Mouse (Mus musculus): Measurements from ENCODE around the gene Kantr. TPM values are rescaled to one million over a fixed set of nuclear protein-coding genes. Genes with fewer than 3 reads are reported as not detected.
A peak's percentile ranks its signal among the peaks of the same experiment; 100 is the strongest.

Kantr gene
- 24.3 and 29.5 TPM in 2 replicates for polyA plus RNA-seq (2011; ENCODE audit: insufficient read depth, insufficient read length, low read depth, missing spikeins)

DNA sequence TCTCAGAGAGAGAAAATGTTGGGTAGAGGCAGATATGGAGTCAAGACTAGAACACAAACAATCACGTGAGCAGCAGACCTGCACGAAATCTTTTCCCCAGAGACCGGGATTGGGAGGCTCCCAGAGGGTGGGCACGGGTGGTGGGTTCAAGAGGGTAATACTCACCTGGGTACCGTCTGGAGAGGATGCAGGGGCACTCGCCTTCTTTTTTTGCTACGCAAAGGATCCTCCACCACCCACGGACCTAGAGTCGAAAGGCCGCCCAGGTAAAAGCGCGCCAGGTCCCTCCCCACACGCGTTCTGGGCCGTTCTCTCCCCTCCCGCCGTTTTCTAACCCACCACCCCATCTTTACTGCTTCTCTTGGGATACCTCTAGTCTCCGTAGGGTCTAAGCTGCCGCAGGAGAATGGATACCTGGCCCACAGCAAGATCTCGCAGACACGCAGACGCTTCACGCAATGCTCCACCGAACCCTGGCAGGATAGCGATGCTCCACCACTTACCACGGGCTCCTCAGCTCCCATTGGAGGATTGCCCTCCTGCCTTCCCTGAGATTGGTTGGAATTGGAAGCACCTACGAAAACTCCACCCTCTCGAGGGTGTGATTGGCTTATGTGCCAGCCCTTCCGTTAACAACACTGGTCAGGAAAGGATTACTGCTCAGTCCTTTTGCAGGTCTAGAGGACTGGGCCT, at the start of gene Kantr:
Gene Kantr (minus strand): TSS at position 500 of the 693 bp plus-strand sequence.
- no peaks in the 10 kb centered on the region for H3K9me3 ChIP-seq (replicated peaks; ENCODE audit: control insufficient read depth, insufficient read depth, low read length, poor library complexity, severe bottlenecking)
- H3K27ac ChIP-seq (ENCODE audit: insufficient read depth, low read length): peak within 1 kb of the TSS; percentile 89
- peak within 1 kb of the TSS; percentile 92 for H3K9ac ChIP-seq (ENCODE audit: low read depth, poor library complexity, severe bottlenecking)
- TF ChIP-seq EP300 (IDR thresholded peaks at IDR 0.05; ENCODE audit: insufficient read depth, low read depth, low read length): no peak
- peak; percentile 39 for TF ChIP-seq POLR2A (IDR thresholded peaks at IDR 0.05; ENCODE audit: insufficient read depth, low read length)
- H3K4me1 ChIP-seq (ENCODE audit: control insufficient read depth, insufficient read depth, low read length): no peaks in the 10 kb centered on the region
- peak within 1 kb of the TSS; percentile 99 for H3K4me3 ChIP-seq (ENCODE audit: low read depth, low read length)
- H3K27me3 ChIP-seq (ENCODE audit: control insufficient read depth, insufficient read depth, low read length, poor library complexity, severe bottlenecking): no peaks in the 10 kb centered on the region
- H3K36me3 ChIP-seq (ENCODE audit: control insufficient read depth, insufficient read depth, low read length, poor library complexity, severe bottlenecking): no peaks in the 10 kb centered on the region

DNA sequence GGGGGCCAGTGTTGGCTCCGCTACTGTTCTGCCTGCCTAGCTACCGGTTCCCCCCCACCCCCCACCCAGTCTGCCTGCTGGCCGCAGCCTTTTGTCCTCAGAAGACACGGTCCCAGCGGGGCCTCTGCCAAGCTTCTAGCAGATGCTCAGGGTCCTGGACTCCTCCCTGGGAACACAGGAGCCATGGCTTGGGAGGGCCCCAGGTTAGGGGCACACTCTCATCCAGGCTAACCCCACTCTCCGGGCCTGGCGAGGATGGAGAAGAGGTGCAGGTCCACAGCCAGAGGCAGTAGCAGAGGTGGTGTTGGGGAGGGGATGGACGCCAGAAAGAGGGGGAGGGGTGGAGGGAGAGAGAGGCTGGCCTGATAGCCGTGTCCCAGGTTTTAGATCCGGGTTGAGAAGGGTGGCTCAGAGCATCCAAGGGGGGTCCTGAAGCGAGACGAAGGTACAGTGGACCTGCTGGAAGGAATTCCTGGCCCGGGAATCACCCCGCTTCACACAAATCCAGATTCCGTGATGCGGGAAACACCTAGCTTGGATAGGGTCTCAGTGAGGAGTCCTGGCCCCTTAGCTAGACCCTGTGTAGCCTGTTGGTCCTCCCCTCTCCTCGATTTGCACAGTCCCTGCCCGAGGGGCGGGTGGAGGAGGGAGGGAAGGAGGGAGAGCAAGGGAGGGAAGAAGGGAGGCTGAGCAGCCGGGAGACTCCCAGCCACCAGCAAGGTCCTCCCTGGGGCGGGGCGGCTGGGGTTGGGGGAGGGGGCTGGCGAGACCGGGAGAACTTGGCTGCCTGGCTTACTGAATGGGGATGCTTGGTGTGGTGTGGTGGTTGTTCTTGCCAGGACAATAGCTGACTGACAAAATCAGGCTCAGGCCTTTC, 41.3 kb upstream of the Kantr start, which contains the start of gene Gpr173:
Gene Gpr173 (minus strand): TSS at position 308 of the 877 bp plus-strand sequence.
- H3K27me3 ChIP-seq (ENCODE audit: control insufficient read depth, insufficient read depth, low read length, poor library complexity, severe bottlenecking): no peaks in the 10 kb centered on the region

DNA sequence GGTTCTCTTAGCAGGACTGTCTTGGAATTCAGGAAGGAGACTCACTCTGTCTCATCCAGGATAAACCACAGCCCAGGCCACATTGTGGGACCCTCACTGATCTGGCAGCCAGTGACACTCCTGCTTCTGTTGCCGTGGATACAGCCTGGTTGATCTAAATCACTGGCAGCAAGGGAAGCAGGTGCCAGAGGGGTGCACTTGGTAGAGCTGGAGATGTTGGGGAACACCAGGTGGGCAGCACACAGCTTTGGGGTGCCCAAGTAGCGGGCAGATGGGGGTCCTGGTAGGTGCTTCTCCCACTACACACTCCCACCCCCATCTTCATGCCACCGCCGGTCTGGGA, 40.7 kb upstream of the Kantr start:
- TF ChIP-seq POLR2A (IDR thresholded peaks at IDR 0.05; ENCODE audit: insufficient read depth, low read length) (no peak), EP300 (IDR thresholded peaks at IDR 0.05; ENCODE audit: insufficient read depth, low read depth, low read length) (no peak), CTCF (IDR thresholded peaks at IDR 0.05; ENCODE audit: low read depth, low read length) (no peak)
- Histone ChIP-seq H3K4me3 (ENCODE audit: low read depth, low read length) (peak overlapping the region; percentile 95), H3K36me3 (ENCODE audit: control insufficient read depth, insufficient read depth, low read length, poor library complexity, severe bottlenecking) (no peaks in the 10 kb centered on the region), H3K9ac (ENCODE audit: low read depth, poor library complexity, severe bottlenecking) (peak overlapping the region; percentile 64), H3K4me1 (ENCODE audit: control insufficient read depth, insufficient read depth, low read length) (peaks cover 2% of the 10 kb centered on the region), H3K27me3 (ENCODE audit: control insufficient read depth, insufficient read depth, low read length, poor library complexity, severe bottlenecking) (no peaks in the 10 kb centered on the region), H3K9me3 (replicated peaks; ENCODE audit: control insufficient read depth, insufficient read depth, low read length, poor library complexity, severe bottlenecking) (no peaks in the 10 kb centered on the region), H3K27ac (ENCODE audit: insufficient read depth, low read length) (no peak overlapping the region)

More for the DNA sequence above, 41.3 kb upstream of the Kantr start, which contains the start of gene Gpr173:
- Histone ChIP-seq H3K36me3 (ENCODE audit: control insufficient read depth, insufficient read depth, low read length, poor library complexity, severe bottlenecking) (no peaks in the 10 kb centered on the region), H3K9ac (ENCODE audit: low read depth, poor library complexity, severe bottlenecking) (peak within 1 kb of the TSS; percentile 64), H3K27ac (ENCODE audit: insufficient read depth, low read length) (no peak within 1 kb of the TSS; the same call in 1 of the 2 replicates), H3K4me3 (ENCODE audit: low read depth, low read length) (peak within 1 kb of the TSS; percentile 95), H3K4me1 (ENCODE audit: control insufficient read depth, insufficient read depth, low read length) (peaks cover 2% of the 10 kb centered on the region), H3K9me3 (replicated peaks; ENCODE audit: control insufficient read depth, insufficient read depth, low read length, poor library complexity, severe bottlenecking) (no peaks in the 10 kb centered on the region)
- no peak for TF ChIP-seq CTCF (IDR thresholded peaks at IDR 0.05; ENCODE audit: low read depth, low read length)
- TF ChIP-seq EP300 (IDR thresholded peaks at IDR 0.05; ENCODE audit: insufficient read depth, low read depth, low read length): no peak
- TF ChIP-seq POLR2A (IDR thresholded peaks at IDR 0.05; ENCODE audit: insufficient read depth, low read length): no peak

DNA sequence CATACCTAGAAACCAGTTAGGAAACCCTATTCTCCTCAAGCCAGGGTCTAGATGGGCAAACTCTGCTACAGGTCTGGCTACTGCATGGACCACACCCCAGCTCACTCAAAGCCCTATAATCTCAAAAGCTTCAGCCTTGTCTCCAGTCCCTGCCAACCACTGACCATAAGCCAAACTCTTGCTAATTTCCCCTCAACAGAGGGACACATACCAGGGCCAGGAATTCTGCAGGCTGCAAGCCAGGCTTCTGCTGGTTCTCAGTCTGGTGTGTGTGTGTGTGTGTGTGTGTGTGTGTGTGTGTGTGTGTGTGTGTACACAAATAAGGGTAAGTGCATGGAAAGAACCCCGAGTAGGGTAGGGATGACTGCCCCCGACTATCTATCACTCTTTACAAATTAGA, 39.1 kb upstream of the Kantr start:
- Histone ChIP-seq H3K27me3 (ENCODE audit: control insufficient read depth, insufficient read depth, low read length, poor library complexity, severe bottlenecking) (no peaks in the 10 kb centered on the region), H3K9ac (ENCODE audit: low read depth, poor library complexity, severe bottlenecking) (no peak overlapping the region), H3K4me3 (ENCODE audit: low read depth, low read length) (no peak overlapping the region), H3K36me3 (ENCODE audit: control insufficient read depth, insufficient read depth, low read length, poor library complexity, severe bottlenecking) (no peaks in the 10 kb centered on the region), H3K4me1 (ENCODE audit: control insufficient read depth, insufficient read depth, low read length) (peaks cover 2% of the 10 kb centered on the region), H3K9me3 (replicated peaks; ENCODE audit: control insufficient read depth, insufficient read depth, low read length, poor library complexity, severe bottlenecking) (no peaks in the 10 kb centered on the region), H3K27ac (ENCODE audit: insufficient read depth, low read length) (no peak overlapping the region)
- TF ChIP-seq EP300 (IDR thresholded peaks at IDR 0.05; ENCODE audit: insufficient read depth, low read depth, low read length) (no peak), POLR2A (IDR thresholded peaks at IDR 0.05; ENCODE audit: insufficient read depth, low read length) (no peak), CTCF (IDR thresholded peaks at IDR 0.05; ENCODE audit: low read depth, low read length) (no peak)

DNA sequence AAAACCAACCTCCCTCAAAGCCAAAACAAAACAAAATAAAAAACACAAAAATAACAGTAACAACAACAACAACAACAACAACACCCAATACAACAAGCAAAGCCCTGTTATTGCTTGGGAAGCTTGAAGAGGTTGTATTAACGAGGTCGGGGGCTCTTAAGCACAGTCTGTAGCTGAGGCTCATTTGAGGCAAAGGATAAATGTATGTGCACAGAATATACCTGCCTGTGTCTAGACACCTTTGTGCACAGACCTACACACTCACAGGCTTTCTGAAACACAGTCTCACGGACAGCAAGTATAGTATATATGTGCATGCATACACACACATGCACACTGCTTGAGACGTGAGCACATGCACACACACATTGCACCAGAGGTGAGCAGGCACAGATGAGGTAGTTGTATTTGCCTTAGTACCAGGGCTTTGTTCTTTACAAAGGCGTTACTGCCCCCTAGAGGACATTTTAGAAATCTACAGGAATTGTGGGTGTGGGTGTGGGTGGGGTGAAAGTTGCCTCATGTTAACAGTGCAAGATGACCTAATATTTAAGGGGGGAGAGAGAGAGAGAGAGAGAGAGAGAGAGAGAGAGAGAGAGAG, 25.4 kb upstream of the Kantr start:
- TF ChIP-seq POLR2A (IDR thresholded peaks at IDR 0.05; ENCODE audit: insufficient read depth, low read length): no peak
- no peak for TF ChIP-seq CTCF (IDR thresholded peaks at IDR 0.05; ENCODE audit: low read depth, low read length)
- no peak for TF ChIP-seq EP300 (IDR thresholded peaks at IDR 0.05; ENCODE audit: insufficient read depth, low read depth, low read length)
- H3K4me1 ChIP-seq (ENCODE audit: control insufficient read depth, insufficient read depth, low read length): no peaks in the 10 kb centered on the region
- no peak overlapping the region for H3K4me3 ChIP-seq (ENCODE audit: low read depth, low read length)
- no peaks in the 10 kb centered on the region for H3K36me3 ChIP-seq (ENCODE audit: control insufficient read depth, insufficient read depth, low read length, poor library complexity, severe bottlenecking)
- H3K9me3 ChIP-seq (replicated peaks; ENCODE audit: control insufficient read depth, insufficient read depth, low read length, poor library complexity, severe bottlenecking): no peaks in the 10 kb centered on the region
- no peak overlapping the region for H3K27ac ChIP-seq (ENCODE audit: insufficient read depth, low read length)
- no peak overlapping the region for H3K9ac ChIP-seq (ENCODE audit: low read depth, poor library complexity, severe bottlenecking)
- H3K27me3 ChIP-seq (ENCODE audit: control insufficient read depth, insufficient read depth, low read length, poor library complexity, severe bottlenecking): no peaks in the 10 kb centered on the region

Measured in ES-Bruce4 (cell line).